Mouse (Mus musculus) E14TG2a.4 (cell line): ENCODE measurements at regions not wholly inside any gene's neighbourhood (a gene's known extent, or its start where the extent isn't known, plus 50 kb on each side); places are given as distances from the start of the nearest gene placed in this dataset.

Source experiments
- CTCF ChIP-seq: conservative IDR thresholded peaks from 2 replicates; pipeline ENCODE4 v1.5.1; 2014; ENCODE audit warnings: low read length
- POU5F1 ChIP-seq: IDR thresholded peaks from 2 replicates; pipeline ENCODE4 v1.6.1; 2014; ENCODE audit warnings: low read length, borderline replicate concordance

DNA sequence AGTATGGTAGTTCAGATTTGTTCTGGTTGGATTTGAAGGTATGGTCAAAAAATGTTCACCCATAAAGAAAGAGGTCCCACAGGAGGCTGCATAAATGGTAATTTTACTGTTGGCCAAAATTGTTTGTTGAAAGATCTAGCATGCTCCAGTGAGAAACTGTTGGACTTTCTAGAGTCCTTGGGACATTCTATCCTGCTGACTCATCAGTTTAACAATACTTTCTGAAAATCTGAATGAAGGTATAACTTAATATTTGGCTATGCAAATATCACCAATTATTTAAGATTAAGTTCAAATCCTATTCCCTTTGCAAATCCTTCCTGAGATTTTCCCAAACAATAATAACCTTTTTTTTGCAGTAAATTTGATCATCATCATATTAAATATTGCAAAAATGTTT is 257.3 kb downstream of the Sim1 start:
- TF ChIP-seq CTCF (no peak), POU5F1 (no peak)
